Mouse (Mus musculus): ENCODE measurements around the gene Bmt2.

DNA sequence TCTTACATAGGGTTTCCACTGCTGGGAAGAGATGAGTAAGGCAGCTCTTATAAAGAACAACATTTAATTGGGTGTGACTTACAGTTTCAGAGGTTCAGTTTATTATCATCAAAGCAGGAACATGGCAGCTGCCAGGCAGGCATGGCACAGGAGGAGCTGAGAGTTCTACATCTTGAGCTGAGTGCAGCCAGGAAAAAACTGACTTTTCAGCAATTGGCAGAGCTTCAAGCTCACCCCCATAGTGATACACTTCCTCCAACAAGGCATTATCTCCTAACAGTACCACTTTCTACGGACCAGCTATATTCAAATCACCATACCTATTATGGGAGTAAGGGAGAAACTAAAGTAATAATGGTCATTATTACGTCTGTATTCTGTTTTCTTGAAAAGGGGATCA, 58.1 kb downstream of the Bmt2 start:
- TF ChIP-seq CTCF (IDR thresholded peaks at IDR 0.05) (no peak), EP300 (IDR thresholded peaks at IDR 0.05) (no peak)

Measured in lung, postnatal 0 days (tissue).